Mouse (Mus musculus): ENCODE measurements around the gene Acp5.

The Acp5 gene

GRCm38 (mm10) chr9:22098993-22099696, 36.4 kb downstream of the Acp5 start, which contains the start of gene Cnn1:
Gene Cnn1, plus strand, starts transcription at chr9:22099216.
- DNase-seq (ENCODE audit: low read depth, low spot score) = no peak

GRCm38 (mm10) chr9:22095854-22096307, 39.6 kb downstream of the Acp5 start:
- peak; percentile 54 for DNase-seq (ENCODE audit: low read depth, low spot score)

- no peak for DNase-seq (ENCODE audit: low read depth, low spot score)
These were observed 42.8 kb downstream of the Acp5 start for GRCm38 (mm10) chr9:22092746-22093145.

GRCm38 (mm10) chr9:22089986-22090385, 45.5 kb downstream of the Acp5 start:
- DNase-seq (ENCODE audit: low read depth, low spot score) = no peak

GRCm38 (mm10) chr9:22089281-22089680, 46.2 kb downstream of the Acp5 start:
- no peak for DNase-seq (ENCODE audit: low read depth, low spot score)

GRCm38 (mm10) chr9:22087034-22087618, 48.4 kb downstream of the Acp5 start:
- DNase-seq (ENCODE audit: low read depth, low spot score) = no peak

- no peak for DNase-seq (ENCODE audit: low read depth, low spot score)
These were observed 49.5 kb downstream of the Acp5 start for GRCm38 (mm10) chr9:22086012-22086411.

GRCm38 (mm10) chr9:22085022-22085834, 50.3 kb downstream of the Acp5 start, which contains the start of gene Ecsit:
Gene Ecsit, minus strand, starts transcription at chr9:22085438.
- DNase-seq (ENCODE audit: low read depth, low spot score) = peak; percentile 91

GRCm38 (mm10) chr9:22084667-22085021, 50.9 kb downstream of the Acp5 start:
- no peak for DNase-seq (ENCODE audit: low read depth, low spot score)
